Mouse (Mus musculus): ENCODE measurements around the gene Stim1. TPM values are rescaled to one million over a fixed set of nuclear protein-coding genes. Genes with fewer than 3 reads are reported as not detected.
"Not testable (repeated sequence)": the region's sequence is repeated elsewhere in the genome, so short reads cannot be mapped to it uniquely, and the experiment has no call there.

Gene Stim1
- total RNA-seq, 2 experiments from 2014 or later = 67.7 to 70.4 TPM

DNA sequence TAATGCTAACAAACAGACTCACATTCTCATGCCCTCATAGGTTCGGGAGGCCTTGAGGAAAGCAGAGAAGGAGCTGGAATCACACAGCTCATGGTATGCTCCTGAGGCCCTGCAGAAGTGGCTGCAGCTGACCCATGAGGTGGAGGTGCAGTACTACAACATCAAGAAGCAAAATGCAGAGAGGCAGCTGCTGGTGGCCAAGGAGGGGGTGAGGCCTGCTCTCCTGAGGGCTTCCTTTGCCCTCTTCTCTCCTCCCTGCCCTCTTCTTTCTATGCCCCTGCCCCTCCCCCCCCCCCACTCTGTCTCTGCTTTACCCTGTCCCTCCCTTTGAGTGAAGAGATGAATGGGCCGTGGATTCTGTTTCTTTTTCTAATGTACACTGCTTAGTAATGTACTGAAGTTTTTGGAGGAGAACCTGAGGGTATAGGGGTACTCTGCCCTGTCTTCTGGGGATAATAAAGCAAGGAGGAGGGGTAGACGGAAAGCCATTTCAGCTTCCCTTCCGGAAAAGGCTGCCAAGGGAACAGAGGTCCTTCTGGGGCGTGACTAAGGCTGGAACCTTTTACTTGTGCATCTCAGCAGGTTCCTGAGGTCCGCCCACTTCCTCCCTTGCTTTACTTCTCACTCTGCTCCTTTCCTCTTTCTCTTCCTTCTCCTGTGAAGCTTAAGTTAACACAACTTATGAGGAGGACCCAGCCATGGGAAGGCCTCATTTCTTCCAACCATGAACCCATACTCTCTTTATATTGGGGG lies 158.5 kb downstream of the Stim1 start:
- no peak for DNase-seq (ENCODE audit: extremely low spot score in 1 of 2, low spot score in 1 of 2)

DNA sequence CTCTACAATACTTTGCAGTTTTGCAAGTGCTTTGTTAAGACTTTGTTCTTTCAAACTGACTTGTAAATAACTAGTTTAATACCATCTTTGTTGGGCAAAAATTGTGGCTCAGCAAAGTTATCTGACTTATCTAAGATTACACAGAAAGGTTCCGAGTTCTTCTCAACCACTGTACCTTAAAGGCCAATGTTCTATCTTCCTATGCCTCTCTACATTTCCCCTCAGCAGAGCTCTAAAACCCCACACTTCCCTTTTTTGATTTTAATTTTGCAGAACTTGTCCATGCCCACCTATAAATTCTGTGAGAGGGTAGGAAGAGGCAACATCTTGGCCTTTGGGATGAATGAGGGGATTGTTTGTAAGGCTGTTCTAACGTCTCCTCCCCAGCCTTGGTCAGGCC lies 166.7 kb downstream of the Stim1 start:
- no peak for DNase-seq (ENCODE audit: extremely low spot score in 1 of 2, low spot score in 1 of 2)

DNA sequence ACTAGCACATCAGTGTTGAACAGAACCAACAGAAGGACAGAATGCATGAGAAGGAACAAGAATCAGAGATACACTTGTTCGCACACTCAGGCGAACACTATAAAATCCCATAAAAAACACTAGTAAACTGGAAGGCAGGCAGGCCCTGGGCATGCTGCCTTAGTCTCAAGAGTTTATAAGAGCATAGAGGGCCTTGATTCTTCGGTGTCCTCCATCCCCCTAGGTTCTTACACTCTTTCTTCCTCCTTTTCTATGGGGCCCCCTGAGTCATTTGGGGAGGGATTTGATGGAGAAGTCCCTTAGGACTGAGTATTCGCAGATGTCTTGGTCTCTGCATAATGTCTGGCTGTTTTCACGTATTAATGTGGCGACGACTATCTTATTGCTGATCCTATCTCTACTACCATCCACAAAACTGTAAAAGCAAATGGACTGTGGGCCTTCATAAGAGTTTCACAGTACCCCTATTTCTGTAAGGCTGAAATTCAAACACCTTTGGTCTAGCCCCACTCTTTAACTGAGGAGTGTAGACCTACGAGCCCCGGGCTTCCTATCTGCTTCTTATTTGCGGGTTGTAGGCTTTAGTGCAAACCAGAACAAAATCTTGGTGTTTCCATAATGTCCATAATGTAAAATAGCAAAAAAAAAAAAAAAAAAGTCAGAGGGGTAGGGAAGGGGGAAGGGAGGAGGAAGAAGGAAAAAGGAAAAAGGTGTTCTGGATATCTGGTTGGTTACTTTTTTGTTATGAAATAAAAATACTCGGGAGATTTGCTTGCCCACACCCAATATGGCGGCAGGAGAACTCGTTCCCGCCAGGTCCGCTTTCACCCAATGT lies 173.4 kb downstream of the Stim1 start:
- no peak for DNase-seq (ENCODE audit: extremely low spot score in 1 of 2, low spot score in 1 of 2)

DNA sequence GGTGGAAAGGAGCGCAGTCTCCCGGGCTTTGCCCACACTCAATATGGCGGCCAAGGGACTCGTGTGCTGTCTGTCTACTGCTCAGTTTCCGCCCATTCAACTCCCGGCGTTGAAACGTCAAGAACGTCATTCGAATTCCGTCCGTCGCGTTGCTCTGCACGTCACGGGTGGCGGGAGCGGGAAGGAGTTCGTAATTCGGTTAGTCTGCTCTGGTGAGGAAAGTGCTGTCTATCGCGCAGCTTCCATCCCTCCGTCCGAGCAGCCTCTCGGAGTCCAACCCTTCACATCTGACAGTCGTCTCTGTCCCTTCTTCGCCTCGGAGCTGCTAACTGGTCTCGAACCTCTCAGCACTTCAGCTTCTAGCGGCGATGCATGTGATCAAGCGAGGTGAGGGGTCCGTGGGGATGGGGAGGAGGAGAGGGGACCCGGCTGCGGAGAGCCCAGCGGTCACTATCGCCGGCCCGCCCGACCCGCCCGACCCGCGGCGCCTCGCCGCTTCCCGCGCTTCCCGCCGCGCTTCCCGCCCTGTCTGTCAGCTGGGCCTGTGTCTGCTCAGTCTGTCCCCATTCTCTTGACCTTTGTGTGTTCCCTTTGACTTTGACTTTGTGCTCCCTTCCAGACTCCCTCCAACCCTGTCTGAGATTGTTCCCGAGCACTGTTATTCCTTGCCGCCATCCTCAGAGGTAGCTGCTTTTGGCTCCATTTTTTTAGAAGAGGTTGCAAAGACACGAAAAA lies 174.2 kb downstream of the Stim1 start, which contains the start of gene Rrm1:
TSS of gene Rrm1 (plus strand) at position 39 of the 735 bp plus-strand sequence.
- peak; percentile 95 for DNase-seq (ENCODE audit: extremely low spot score in 1 of 2, low spot score in 1 of 2)

DNA sequence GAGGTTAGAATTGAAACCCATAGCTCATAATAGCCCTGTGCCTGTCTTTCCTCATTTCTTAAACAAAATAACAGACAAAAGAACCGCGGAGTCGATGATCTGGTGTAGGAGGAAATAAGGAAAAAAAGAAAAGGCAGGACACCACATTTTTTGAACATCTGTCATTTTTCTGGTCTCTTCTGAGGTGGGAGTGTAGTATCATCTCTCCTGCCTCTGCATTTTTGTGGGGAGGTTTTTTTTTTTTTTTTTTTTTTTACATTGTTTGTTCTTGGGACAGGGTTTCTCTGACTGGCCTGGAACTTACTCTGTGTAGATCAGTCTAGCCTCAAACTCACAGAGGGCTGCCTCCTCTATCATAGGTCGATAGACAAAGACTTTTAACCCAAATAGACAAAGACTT lies 174.8 kb downstream of the Stim1 start:
- no peak for DNase-seq (ENCODE audit: extremely low spot score in 1 of 2, low spot score in 1 of 2)

DNA sequence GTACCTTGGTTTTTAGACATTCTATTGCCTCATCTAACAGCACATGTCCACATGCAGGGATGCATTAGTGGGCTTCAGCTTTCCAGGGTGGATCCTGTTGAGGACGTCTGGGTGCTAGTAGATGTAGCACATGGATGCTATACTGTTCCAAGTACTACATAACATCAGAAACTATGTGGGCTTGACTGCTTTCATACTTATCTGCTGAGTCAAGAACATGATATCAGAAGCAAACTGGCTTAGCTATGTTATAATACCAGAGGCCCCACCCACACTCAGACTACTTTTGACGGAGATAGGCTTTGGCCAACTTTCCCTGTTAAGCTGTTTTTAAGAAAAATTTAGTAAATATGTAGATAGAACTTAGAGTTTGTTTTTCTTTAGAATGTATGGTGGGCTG lies 176.7 kb downstream of the Stim1 start:
- no peak for DNase-seq (ENCODE audit: extremely low spot score in 1 of 2, low spot score in 1 of 2)

DNA sequence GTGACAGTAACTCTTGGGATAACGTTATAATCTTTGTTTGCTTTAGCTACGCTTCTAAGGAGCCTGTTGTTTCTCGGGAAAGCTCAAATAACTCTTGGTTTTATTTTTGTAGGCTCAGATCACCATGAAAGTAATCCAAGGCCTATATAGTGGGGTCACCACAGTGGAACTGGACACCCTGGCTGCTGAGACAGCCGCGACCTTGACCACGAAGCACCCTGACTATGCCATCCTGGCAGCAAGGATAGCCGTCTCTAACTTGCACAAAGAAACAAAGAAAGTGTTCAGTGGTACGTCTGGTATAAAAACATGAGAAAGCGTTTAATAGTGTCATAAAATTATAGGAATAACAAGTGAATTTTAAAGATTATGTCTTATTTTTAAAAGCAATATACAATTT lies 178.8 kb downstream of the Stim1 start:
- DNase-seq (ENCODE audit: extremely low spot score in 1 of 2, low spot score in 1 of 2) = no peak

DNA sequence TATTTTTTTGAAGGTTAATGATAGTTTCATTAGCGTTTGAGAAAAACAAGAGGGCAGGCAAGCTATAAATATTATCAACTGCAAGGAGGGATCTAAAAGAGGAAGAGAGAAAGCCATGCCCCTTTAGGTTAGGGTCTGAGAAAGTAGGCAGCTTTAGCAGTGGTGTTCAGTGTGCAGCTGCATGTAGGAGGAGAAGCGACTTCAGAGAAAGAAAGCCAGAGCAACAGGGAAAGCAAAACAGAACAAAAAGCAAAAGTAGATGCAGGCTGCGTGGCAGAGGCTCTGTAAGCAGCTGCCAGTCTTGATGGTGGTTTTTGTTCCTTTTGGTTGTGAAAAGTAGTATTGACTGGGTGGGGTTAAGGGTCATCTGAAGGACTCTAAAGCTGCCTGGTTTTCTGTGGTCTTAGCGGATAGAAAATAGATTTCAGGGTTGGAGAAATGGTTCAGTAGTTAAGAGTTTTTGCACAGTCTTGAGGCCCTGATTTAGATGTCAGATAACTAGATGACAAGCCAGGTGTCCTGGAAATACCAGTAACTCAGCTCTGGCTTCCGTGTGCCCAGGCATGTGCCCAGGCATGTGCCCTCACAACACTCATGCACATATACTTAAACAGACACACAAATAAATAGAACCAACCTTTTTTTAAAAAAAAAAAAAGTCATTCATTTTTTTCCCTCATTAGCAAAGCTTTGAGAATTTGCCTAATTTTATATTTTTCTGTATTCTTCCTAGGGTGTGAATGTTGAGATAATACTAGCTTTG lies 191.2 kb downstream of the Stim1 start:
- no peak for DNase-seq (ENCODE audit: extremely low spot score in 1 of 2, low spot score in 1 of 2)

DNA sequence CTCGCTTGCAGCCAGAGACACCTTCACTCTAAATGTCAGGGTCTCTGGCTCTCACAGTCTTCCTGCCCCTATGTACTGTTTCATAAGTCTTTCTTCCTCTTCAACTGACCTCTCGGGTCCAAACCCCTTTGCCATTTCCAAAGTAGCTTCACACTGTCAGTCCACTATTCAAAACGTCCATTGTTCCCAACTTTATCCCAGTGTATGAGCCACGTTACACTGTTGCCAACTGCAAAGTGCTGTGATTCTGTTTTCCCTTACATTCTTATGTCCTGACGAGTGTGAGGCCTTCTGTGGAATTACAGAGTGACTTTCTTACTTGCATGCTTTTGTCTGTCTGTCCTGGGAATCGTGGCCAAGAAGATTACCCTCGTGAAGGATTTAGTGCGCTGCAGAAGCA lies 200.0 kb downstream of the Stim1 start:
- no peak for DNase-seq (ENCODE audit: extremely low spot score in 1 of 2, low spot score in 1 of 2)

DNA sequence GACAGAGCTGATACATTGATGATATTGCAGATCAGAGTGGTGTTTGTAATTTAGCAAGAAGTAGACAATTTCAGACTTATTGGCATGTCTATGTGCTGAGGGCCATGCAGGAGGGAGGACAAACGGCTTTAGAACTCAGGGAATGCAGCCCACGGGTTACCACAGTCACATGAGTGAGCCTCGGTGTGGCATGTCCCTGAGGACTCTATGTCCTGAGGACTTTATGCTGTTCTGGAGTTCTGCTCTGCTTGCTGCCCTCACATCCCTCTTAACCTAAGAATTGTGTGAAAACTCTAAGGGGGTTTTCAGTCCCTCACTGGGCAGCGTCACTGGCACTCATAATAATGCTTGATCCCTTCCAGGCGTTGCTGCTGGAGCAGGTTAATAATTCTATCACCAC lies 205.1 kb downstream of the Stim1 start:
- no peak for DNase-seq (ENCODE audit: extremely low spot score in 1 of 2, low spot score in 1 of 2)

DNA sequence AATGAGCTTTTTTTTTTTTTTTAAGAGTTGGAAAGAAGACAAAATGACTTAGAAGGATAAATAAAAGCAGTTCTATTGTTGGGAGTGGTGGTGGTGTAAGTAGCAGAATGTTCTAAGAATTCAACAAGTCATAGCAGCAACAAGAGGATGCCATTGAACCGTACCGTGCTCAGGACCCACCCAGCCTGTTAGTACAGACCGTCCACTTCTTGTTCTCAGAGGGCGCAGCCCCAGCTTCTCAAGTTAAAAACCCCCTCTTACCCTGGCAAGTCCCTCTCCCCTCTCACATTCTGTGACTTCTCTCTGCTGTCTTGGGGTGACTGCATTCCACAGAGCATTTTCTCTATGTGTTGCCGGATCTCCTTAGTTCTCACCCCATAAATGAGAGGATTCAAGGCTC lies 209.0 kb downstream of the Stim1 start:
- no peak for DNase-seq (ENCODE audit: extremely low spot score in 1 of 2, low spot score in 1 of 2)

DNA sequence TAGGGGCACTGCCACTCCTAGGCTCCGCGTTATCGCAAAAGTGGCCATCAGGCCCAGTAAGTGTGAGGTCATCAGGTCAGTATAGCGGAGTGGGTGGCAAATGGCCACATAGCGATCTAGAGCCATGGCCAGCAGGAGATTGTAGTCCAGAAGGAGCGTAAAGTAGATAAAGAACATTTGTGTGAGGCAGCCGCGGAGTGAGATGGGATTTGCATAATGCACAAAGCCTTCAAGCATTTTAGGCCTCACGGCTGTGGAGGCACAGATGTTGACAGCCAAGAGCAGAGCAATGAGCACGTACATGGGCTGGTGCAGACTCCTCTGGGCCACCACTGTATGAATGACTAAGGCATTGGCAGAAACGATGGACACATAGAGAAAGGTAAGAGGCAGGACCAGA lies 209.8 kb downstream of the Stim1 start:
- DNase-seq (ENCODE audit: extremely low spot score in 1 of 2, low spot score in 1 of 2) = no peak

DNA sequence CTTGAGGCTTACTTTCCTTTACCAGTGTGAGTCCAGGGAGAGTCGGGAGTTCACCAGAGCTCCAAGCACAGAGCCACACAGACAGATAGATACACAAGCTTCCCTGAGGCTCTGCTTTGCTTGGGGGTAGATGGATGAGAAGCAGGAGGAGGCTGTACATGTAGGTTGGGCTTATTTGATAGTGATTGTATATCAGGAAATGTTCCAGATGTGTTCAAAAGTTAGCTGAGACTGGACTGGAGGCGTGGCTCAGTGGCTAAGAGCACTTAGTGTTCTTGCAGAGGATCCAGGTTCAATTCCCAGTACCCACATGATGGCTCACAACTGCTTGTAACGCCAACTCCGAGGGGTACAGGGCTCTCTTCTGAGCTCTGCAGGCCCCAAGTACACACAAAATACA lies 210.8 kb downstream of the Stim1 start:
- DNase-seq (ENCODE audit: extremely low spot score in 1 of 2, low spot score in 1 of 2) = no peak

DNA sequence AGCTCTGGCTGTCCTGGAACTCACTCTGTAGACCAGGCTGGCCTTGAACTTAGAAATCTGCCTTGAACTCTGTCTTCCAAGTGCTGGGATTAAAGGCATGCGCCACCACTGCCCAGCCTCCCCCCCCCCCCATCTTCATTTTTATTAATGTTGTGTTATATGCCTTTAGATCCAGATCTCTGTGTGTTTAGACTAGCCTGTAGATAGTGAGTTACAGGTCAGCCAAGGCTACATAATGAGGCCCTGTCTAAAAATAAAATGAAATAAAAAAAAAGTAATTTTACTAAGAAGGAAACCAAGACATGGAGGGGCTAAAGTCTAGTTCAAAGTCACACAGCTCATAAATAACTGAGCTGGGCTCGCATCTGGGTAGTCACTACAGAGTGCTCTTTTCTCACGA lies 211.3 kb downstream of the Stim1 start:
- no peak for DNase-seq (ENCODE audit: extremely low spot score in 1 of 2, low spot score in 1 of 2)

DNA sequence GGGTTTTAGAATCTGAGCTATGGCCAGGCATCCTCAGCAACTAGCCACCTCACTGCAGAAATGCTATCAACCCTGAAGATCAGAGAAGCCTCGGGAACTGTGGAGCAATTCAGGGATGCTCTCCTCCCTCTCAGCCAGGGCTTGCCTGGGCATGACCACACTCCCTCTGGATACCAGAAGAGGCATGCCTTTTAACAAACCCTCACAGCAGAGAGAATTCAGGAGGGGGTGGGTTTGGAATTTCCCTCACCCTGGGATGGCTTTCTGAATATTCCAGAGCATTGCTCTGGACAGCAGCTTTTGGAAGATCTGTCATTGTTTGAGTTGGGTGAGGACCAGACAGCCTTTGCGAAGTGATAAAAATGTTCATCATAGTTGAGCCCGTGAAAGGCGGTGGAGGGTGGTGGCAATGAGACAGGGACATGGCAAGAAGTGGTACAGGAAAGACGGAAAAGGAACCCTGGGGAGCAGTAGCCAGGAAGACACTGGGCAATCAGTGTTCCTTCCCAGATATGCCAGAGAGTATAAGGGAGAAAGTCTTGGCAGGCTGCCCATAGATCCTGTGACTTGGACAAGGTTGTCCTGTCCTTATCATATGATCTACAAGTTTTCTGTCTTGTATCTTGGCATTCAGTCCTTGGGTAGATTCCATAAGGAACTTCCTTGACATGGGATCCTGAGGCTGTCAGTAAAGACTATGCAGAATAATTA lies 211.9 kb downstream of the Stim1 start:
- no peak for DNase-seq (ENCODE audit: extremely low spot score in 1 of 2, low spot score in 1 of 2)

DNA sequence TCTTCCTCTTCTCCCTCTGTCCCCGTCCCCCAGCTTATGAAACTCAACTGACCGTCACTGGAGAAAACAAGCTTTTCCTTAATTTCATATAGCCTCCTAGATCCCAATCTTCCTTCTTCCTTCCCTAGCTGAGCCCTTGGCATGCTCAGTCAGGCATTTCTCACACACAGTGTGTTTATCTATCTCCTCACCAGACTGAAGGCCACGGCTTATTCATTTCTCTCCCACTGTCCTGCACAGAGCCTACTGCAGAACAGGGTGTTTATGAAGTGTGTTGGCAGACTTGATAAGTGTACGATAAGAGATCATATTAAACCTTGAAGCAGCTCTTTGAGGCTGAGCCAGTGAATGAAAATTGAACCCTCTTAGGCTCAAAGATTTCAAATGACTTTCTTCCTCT lies 213.2 kb downstream of the Stim1 start:
- DNase-seq (ENCODE audit: extremely low spot score in 1 of 2, low spot score in 1 of 2) = no peak

DNA sequence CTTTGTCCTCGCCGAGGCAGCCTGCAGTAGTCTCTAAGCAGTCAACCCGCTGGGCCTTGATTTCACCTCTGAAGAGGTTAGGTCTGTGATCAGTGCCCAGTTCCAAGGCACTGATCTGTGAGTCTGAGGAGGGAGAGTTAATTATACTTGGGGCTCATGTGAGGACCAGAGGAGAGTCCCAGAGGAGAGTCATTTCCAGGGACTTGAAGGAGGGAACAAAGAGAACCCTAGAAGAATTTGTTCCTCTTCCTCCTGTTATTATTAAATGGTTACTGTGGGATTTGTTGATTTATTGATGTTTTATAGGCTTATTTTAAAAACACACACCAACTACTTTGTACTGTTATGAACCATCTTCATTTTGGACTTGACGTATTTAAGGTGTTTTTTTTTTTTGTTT lies 214.0 kb downstream of the Stim1 start, which contains the start of gene Olfr543:
TSS of gene Olfr543 (minus strand) at position 101 of the 400 bp plus-strand sequence.
- no peak for DNase-seq (ENCODE audit: extremely low spot score in 1 of 2, low spot score in 1 of 2)

DNA sequence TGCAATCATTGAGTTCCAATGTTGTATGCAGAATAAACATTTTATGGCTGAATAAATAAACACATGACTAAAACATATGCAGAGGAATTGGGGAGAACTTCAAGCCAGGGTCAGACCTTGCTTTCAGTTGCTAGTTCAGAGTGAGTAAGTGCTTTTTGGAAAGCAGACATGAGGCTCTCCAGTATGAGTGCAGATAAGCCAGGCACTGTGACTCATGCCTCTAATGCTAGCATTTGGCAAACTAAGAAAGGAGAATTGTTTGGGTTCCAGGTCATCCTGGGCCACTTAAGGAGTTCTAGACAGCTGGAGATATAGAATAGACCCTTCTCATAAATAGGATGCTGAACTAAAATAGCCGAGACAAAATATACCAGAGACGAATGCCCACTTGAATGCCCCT lies 216.1 kb downstream of the Stim1 start:
- DNase-seq (ENCODE audit: extremely low spot score in 1 of 2, low spot score in 1 of 2) = no peak

DNA sequence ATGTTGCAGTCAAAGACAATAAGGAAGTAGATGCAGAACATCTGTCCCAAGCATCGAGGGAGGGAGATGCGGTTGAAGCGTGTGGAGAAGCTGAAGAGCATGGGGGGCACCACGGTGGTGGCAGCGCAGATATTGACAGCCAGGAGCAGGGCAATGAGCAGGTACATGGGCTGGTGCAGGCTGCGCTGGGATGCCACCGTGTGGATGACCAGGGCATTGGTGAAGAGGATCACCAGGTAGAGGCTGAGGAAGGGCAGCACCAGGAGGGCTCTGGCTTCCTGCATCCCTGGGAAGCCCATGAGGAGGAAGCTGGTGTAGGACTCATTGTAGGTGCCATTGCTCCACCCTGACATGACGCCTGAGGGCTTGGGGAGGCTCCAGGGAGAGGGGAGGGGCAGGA lies 217.2 kb downstream of the Stim1 start:
- DNase-seq (ENCODE audit: extremely low spot score in 1 of 2, low spot score in 1 of 2) = not testable (repeated sequence)

DNA sequence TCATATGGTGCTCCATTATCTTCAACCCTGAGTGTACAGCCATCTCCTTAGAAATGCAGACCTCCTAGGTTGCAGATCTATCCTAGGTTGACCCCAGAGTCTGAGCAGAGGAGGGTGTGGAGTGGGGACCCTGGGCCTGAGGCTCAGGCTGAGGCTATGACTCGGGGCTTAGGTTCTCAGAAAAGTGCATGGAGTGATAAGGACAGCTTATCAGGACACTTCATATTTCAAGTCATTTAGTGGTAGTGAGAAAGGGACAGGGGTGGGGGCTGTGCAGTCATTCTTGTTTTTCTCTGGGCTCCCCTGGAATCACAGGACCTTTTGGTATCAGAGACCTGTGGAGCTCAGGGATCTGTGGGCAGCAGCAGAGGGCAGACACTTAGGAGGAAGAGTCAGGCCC lies 218.5 kb downstream of the Stim1 start:
- no peak for DNase-seq (ENCODE audit: extremely low spot score in 1 of 2, low spot score in 1 of 2)

Measured in layer of hippocampus, postnatal 25 days (tissue).